Mouse (Mus musculus): ENCODE results near the gene Atad5.
A peak's percentile ranks its signal among the peaks of the same experiment; 100 is the strongest.
"Not testable (repeated sequence)": the region's sequence is repeated elsewhere in the genome, so short reads cannot be mapped to it uniquely, and the experiment has no call there.

Atad5 gene

DNA sequence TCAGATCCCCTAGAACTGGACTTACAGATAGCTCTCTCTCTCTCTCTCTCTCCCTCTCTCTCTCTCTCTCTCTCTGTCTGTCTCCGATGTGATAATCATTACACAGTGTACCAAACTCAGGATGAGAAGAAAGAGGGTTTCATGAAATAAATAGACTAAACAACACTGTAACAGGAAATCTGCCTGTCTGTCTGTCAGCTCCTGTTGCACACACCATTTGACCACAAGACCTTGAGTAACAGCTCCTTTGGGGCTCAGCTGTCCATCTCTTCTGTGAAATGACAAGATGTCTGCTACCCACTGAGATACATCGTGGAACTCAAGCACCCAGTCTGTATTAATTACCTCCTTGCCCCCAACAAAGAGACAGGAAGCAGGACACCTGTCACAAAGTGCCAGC lies 62.3 kb downstream of the Atad5 start:
- DNase-seq, result no peak

DNA sequence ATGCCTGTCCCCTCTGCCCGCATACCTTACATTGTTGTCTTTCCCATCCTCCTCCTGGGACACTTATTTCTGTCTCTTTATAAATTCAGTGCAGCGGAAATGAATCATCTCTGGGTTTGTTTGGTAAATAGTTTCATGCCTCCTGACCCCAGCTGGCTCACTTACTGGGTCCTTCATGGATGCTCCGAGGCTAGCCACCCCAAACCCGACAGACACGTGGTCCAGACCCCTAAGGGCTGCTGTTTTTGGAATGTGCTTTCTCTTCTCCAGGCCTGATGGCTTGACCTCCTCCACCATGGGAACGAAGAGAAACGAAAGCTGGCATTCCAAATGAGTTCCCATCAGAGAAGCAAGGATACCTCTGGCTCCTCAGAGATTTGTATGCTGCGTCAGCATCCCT lies 63.2 kb downstream of the Atad5 start:
- DNase-seq, result peak in 1 of 2 experiments; percentile 41

DNA sequence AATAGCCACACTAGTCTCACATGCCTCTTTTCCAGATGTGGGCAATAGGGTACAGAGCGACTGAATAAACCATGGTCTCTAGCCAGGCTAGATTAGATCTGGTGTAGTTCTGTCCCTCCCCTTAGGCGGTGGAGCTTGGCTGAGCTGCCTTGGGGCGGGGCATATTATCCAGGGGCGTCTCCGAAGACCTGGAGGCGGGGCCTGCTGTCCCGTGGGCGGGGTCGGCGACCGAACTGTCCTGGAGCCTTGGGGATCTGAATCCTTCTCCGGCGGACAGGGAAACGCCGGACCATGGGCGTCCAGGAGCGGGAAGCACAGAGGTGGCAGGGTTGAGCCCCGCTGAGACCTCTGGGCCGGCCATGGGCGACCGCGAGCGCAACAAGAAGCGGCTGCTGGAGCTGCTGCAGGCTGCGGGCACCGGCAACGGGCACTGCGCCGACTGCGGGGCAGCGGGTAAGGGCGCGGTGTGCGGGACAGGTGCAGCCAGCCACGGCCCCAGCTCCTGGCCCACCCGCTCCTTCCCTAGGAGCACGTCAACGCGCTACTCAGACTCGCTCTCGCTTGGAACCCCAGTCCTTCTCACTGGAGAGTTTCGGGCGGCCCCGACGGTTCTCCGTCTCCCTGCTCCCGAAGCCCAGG lies 64.8 kb downstream of the Atad5 start, which contains the start of gene Adap2:
Gene Adap2 (plus strand): TSS at position 249 of the 639 bp plus-strand sequence.
- DNase-seq, result peak; percentile 94 to 97

DNA sequence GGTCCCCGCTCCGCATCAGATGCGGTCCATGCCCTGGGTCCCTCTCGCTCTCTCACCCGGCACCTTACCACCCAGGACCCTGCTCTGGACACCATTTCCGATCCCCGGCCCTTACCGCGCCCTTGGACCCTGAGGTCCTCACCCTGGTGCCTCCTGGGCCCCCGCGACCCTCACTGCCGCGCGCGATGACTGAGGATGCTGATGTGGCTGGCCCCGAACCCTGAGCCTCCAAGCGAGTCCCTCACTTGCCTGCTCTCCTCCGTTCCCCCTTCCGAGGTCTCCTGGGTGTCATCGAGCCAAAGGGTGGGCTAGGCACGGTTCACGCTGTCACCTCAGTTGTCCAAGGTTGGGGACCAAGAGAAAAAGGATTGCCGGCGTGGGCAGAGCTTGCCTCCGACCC lies 65.3 kb downstream of the Atad5 start:
- no peak for DNase-seq

DNA sequence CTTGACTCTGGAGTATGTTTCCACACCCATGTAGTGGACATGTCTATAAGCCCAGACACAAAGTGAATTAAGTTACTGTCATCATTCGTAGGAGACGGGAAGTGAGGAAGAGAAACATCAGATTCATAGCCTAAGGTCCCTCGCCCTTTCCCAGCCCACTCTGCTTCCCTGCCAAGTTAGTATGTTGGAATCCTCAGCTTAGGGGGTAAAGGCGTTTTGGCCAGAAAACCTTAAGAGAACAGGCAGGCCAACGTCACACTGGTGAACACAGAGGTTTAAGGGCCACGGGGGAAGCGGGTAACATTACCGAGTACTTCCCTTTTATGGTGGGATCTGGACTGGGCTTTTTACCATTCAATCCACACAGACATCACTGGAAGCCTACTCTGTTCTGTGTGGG lies 66.3 kb downstream of the Atad5 start:
- no peak for DNase-seq

DNA sequence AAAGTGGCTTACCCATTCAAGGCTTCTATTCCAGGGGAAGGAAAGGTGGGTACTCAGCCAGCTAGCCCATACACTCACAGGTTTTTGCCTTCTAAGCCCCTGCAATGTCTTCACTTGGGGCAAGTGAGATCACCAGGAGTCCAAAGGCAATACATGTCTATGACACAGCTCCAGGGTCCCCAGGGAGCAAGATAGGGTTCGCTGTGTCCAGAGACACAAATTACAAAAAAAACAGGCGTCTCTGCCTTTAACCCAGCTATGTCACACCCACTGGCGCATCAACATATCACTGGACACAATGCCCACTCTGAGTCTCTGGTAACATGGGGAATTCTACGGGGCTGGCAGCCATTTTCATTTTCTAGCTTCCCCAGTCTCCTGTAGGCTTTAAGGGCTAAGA lies 66.8 kb downstream of the Atad5 start:
- DNase-seq, result no peak

DNA sequence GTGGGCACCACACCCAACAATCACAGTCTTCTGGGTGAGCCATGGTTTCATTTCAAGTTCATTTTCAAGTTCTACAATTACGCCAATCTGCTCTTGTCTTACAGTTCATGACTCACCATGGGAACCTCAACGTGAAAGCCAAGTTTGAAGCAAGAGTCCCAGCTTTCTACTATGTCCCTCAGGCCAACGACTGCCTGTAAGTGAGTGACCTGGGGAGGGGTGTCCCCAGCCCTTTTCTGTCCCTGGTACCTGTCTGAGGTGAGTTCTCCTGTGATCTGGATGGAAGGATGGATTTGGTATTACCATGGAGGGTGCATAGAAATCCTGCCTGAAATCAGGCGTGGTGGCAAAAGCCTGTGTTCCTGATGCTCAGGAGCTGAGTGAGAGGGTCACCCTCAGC lies 67.6 kb downstream of the Atad5 start:
- no peak for DNase-seq

DNA sequence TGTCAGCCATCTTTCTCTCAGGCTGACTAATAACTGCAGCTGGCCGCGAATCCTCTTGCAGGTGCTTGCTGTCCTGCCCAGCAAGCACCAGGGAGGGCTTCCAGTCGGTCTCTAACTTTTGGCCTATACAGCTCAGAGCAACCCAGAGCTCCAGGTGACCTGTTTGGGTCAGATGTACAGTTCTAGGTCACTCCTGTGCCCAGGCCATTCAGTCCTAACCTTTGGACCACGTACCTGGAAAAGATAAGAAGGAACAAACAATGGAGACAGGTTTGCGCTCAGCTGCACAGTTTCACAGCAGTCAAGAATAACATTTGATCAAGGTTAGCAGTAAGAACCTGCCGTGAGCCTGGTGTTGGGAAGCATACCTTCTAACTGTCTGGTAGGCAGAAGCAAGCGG lies 69.8 kb downstream of the Atad5 start:
- no peak for DNase-seq

DNA sequence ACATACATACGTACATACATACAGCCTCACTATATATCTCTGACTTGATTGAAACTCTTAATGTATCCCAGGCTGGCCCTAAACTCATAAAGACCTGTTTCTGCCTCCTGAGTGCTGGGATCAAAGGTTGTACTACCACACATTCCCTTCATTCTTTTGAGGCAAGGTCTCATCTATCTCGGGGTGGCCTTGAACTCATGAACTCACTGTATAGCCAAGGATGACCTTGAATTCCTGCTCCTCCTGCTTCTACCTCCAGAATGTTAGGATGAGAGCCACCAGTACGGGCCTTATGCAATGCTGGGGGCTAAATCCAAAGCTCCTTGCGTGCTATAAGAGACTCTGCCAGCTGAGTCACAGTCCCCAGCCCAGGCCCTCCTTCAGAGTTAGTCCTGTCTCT lies 71.8 kb downstream of the Atad5 start:
- no peak for DNase-seq

DNA sequence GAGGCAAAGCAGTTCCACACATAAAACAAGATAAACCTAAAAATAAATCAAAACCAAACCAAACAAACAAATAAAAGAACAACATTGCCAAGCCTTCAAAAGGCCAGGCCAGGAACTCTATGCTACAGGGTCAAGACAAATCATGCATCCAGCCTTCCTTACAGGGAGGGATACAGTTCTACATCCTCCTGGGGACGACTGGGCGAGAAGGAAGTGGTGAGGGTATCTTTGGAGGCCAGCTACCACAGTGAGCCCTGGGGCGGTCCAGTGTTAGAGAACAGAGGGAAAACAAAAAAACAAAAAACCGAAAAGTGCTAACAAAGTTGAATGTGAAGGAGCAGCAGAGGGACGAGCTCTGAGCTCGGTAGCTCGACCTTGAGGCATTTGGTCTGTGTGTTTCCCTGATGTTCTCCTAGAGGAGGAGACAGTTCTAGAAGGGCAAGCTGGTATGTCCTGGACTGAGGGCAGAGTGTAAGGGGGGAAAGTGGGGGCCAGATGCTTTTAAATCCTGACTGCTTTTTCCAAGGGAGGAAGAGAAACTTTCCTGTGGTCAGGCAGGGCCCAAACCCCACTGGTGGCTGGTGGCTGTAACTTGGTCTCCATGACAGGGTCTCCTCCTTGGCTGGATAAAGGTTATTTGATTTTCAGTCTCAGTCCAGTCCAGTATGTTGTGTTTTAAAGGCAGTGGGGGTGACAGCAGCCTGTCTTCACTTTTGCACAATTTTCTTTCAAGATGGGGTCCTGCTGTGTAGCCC lies 74.3 kb downstream of the Atad5 start:
- no peak for DNase-seq

DNA sequence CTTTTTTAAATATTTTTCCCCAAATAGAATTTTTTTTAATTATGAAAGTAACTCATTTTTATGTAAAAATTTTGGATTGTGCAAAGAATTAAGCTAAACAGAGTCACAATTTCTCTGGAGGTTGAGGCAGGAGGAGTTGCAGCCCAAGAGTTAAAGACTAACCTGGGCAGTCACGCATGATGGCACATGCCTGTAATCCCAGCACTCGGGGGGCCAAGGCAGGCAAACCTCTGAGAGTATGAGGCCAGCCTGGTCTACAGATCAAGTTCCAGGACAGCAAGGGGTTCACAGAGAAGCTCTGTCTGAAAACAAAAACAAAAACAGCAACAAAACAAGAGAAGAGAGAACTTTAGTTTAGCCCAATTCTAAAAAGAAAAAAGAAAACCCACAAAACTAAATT lies 75.0 kb downstream of the Atad5 start:
- DNase-seq, result peak; percentile 72 to 78

DNA sequence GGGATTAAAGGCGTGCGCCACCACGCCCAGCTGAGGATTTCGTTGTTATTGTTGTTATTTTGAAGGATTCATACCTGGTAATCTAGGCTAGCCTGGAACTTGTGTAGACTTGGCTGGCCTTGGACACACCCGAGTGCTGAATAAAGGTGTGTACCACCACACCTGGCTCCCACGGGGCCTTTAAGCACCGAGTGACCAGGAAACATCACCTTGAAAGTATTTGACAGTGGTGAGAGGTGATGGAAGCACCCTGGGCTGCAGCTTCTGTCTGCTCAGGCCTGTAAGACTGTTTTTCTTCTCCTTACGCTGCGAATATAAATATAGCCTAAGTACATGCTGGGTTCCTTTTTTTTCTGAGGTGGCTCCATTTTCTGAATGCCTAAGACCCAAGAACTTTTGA lies 78.9 kb downstream of the Atad5 start:
- DNase-seq, result no peak

DNA sequence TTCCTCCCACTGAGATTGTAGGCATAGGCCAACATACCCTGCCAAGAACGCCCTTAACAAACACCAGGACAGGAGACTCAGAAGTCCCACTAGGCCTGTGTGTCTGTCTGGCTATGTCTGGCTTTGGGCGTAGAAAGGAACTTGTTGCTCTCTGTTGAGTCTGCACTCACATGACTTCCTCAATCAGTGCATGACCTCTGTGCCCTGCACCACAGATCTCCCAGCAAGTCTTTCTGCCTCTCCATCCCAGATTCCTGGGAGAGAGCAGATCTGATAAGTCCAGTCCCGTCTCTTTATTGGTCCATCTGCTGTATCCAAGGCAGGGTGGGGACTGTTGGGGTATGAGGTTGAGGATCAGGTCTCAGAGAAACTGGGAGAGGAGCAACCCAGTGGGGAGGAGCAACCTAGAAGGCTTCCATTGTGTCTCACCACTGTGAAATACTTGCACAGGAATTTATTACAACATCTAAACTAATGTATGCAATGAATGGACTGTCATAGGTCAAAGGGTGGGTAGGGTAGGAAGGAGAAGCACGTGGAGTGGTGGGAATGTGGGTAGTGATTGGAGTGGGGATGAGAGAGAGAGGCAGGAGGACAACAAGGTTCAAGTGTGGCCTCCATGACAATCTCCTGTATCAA lies 79.5 kb downstream of the Atad5 start:
- DNase-seq, result no peak

DNA sequence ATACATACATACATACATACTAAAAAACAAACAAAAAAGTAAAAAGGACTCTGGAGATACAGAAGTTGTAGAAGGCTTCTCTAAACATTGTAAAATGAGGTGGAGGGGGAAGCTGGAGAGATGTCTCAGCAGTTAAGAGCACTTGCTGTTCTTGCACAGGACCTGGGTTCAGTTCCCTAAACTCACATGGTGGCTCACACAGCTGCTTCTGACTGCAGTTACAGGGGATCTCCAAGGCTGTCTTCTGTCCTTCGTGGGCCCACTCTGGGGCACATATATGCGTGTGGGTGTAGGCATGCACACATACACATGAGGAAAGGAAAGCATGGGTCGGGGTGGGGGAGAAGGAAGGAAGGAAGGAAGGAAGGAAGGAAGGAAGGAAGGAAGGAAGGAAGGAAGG lies 80.4 kb downstream of the Atad5 start:
- DNase-seq, result no peak

DNA sequence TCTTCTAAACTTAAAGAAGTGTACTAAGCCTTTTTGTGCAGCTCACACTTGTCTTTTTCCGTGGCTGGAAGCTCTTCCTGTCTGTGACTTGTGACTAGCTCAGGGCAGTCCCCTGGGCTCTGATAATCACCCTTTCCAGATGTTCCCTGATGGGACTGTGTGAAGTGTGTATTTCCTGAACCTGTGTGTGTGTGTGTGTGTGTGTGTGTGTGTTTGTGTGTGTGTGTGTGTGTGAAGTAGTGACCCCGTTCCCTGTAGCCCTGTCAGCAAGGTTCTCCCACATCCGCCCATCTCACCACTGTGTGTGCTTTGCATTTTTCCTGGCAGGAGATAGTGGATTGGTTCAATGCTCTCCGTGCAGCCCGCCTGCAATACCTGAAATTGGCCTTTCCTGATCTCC lies 81.2 kb downstream of the Atad5 start:
- no peak for DNase-seq

DNA sequence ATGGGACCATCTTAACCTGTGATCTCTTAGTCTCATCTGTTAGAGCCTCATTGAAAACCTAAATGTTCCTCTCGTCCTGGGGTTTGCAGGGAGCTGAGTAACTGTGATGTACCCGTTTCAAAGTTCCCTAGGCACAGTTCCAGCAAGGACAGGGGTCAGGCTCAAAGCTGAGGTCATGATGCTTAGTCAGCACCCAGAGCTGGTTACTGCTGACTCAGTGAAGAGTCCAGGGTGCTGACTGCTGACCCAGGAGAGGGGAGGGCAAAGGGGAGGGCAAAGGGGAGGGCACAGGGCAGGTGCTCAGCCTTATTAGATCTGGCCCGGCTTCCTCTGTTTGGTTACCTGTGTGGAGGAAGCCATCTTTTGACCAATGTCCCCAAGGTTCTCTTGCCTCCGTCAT lies 82.7 kb downstream of the Atad5 start:
- DNase-seq, result peak; percentile 92 to 93

DNA sequence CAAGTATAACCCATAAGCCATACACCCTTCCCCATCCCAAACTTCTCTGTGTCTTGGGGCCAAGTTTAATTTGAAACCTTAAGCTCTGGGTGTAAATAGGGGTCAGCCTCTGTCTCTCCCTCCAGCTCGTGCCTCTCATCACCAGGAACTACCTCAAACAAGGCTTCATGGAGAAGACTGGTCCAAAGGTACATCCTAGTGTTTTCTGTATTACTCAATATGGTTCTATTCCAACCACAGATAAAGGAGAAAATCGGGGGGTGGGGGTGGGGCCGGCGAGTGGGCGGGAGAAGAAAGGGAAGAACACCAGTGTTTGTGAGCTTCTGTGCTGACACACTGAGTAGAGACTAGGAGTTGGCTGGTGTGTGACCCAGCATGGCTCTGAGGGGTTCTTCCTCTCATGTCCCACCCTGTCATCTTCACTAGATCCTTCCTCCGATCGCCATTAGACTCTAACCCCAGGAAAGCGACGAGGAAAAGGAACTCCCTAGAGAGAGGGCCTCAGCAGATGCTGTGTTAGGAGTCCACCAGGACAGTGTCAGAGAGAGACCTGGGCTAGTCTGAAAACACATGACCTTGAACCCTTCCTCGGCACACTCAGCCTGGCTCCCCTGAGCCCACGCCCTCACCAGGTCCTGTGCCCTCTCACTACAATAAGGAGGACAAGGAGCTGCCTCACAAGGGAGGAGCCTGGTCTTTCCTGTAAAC lies 84.9 kb downstream of the Atad5 start:
- DNase-seq, result no peak

DNA sequence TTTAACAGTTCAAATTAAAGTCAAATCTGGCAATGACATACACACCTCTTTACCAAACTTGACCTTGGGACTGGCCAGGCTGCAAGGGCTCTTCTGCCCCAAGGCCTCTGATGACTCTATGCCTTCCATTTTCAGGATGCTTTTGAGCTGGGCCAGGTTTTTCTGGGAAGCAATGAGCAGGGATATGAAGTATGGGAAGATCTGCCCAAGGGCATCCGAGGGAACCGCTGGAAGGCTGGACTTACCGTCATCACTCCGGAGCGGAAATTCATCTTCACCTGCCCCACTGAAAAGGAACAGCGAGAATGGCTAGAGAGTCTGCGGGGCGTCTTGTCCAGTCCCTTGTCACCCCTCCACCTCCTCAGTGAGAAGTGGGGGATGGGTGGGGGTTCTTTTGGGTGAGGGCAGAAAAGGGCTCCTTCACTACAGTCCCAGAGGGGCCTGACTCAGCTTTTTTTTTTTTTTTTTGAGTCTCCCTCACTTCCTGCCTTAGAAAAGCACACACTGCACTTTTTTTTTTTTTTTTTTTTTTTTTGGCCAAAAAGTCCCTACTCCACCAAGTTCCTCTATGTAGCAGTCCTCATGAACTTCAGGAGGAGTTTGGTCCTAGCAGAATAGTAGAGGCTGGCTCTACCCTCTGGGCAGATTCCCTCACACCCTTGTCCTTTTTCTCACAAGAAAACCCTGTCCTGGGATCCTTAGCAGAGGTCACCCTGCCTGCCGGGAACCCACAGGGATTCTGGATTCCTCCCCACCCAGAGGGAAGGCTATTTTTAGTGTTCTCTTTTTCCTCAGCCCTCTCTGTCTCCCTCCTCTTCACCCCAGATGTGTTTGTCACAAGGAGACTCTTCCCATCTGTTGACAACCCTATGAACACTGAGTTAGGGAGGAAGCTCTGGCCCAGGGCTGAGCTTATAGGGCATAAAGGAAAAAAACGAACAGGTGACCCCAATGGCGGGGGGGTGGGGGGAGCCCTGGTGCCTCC lies 88.0 kb downstream of the Atad5 start:
- no peak for DNase-seq

DNA sequence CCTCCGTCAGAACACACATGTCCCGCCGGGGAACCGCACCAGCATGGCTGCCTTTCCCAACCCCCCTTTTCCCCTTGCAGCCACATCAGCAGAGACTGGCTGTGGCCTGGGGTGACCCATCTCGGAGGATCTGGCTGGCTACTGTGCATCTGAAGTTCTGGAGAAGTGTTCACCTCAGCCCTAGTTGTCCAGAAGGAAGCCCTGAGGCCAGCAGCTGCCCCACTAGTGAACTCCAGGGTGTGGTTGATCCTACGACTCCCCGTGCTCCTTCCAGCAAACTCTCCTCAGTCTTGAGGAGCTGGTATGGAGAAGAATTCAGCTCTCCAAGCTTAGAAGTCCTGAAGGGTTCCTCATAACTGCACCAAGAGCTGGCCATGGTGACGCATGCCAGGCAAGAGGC lies 89.1 kb downstream of the Atad5 start:
- DNase-seq, result no peak

DNA sequence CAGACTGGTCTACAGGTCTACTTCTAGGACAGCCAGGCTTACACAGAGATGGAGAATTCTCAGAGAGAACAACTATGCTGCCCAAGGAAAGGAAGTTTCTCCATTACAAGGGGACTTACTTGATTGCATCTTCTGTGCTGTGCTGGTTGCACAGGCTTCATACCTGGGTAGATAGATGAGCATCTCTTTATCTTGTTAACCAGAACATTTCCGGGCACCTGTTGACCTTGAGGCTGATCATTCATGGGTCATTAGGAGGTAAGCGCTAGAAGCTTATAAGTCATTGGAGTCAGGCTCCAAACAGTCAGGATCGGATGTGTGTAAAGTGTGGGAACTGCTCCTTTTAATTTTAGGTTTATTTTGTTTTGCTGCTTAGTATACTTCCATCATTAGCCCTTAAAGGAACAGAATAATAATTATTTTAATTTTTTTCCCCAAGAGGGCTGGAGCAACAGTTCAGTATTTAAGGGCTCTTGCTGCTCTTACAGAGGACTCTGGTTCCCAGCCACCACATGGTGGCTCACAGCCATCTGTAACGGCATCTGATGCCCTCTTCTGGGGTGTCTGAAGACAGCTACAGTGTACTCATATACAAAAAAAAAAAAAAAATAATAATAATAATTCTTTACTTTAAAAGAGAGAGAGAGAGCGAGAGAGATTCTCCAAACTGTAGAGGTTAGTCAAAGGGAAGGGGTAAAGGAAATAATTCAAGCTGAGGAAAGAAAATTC lies 92.0 kb downstream of the Atad5 start:
- DNase-seq, result no peak

DNA sequence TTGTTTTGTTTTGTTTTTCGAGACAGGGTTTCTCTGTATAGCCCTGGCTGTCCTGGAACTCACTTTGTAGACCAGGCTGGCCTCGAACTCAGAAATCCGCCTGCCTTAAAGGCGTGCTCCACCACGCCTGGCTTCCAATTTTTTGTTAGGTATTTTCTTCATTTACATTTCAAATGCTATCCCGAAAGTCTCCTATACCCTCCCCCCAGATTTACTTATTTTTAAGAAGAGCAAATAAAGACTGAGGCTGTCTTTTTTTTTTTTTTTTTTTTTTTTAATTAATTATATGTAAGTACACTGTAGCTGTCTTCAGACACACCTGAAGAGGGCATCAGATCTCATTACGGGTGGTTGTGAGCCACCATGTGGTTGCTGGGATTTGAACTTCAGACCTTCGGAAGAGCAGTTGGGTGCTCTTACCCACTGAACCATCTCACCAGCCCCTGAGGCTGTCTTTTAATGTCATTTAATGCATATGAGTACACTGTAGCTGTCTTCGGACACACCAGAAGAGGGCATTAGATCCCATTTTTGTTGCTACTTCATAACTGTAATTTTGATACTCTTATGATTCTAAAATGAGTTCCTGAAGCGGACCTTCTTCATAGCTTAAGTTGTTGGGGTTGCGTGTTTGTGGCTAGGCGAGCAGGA lies 94.0 kb downstream of the Atad5 start:
- not testable (repeated sequence) for DNase-seq

All from kidney, adult 8-10 months (tissue).